Mouse (Mus musculus) adrenal gland, postnatal 0 days (tissue): Measurements from ENCODE around the gene Retsat. TPM values are rescaled to one million over a fixed set of nuclear protein-coding genes. Genes with fewer than 3 reads are reported as not detected.

Experiments
- polyA plus RNA-seq: library from polyadenylated mRNA; unstranded; fragments of >200 nt; fragmentation: Nextera tagmentation; extraction: Ambion mirVana; gene quantifications from 2 replicates; pipeline ENCODE4 v1.2.1, GENCODE M21; 2015

Gene Retsat
- polyA plus RNA-seq = 30.3 and 63.9 TPM in 2 replicates

DNA sequence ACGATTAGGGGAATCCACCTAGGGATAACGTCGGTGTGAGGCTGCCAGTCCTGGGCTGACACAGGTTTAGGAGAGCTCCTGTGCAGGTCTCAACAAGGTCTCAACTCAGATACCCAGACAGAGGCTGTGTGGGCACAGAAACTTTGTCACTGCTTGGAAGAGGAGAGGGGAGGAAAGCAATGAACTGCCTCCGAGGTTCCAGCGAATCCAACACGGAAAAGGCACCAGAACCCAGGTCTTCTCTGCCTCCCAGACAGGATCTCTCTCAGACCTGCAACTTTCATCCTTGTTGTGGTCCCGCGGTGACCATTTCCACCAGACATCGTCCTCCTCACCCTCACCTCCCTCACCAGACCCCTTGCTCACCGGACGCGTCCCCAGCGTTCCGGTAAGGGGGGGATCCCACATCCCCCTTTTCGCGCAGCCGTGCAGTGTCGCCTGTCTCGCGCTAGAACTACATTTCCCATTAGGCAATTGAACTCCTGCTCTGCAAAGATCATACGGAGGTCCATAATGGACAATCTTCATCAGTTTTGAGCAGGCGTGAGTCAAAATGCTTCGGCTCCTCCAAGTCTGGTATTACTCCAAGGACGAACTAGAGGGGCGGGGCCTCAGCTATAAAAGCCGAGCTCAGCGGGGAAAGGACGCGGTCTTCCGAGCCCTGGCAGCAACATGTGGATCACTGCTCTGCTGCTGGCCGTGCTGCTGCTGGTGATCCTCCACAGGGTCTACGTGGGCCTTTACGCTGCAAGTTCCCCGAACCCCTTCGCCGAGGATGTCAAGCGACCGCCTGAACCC is at the start of gene Retsat, which contains the start of gene Elmod3:
Retsat (plus strand) TSS at position 520 of the 798 bp plus-strand sequence.
Elmod3 (minus strand) TSS at position 458 of the 798 bp plus-strand sequence.

GRCm38 (mm10) chr6:72616643-72617288 is 18.5 kb downstream of the Retsat start, which contains the start of gene Tgoln1:
Gene Tgoln1 (minus strand): TSS chr6:72617000.

Other genes starting within 250 kb of the Retsat start
- 14.2 and 17.5 TPM in 2 replicates for gene Tmem150a, start 243.0 kb upstream of the Retsat start, polyA plus RNA-seq
- gene Rnf181, start 231.5 kb upstream of the Retsat start, polyA plus RNA-seq = 235 and 553 TPM in 2 replicates
- gene Vamp5, start 218.0 kb upstream of the Retsat start, polyA plus RNA-seq = 69.2 and 73.9 TPM in 2 replicates
- gene Vamp8, start 207.8 kb upstream of the Retsat start, polyA plus RNA-seq = 239 and 264 TPM in 2 replicates
- 13.8 and 27.7 TPM in 2 replicates for gene Ggcx, start 184.2 kb upstream of the Retsat start, polyA plus RNA-seq
- 168 and 223 TPM in 2 replicates for gene Mat2a, start 158.9 kb upstream of the Retsat start, polyA plus RNA-seq
- gene Sh2d6, start 76.8 kb upstream of the Retsat start, polyA plus RNA-seq = 0.40 and 0.41 TPM in 2 replicates
- gene Capg, start 54.1 kb upstream of the Retsat start, polyA plus RNA-seq = 136 and 161 TPM in 2 replicates
- gene Elmod3, start 62 bp upstream of the Retsat start, polyA plus RNA-seq = 11.5 and 21.9 TPM in 2 replicates
- gene Tgoln1, start 18.5 kb downstream of the Retsat start, polyA plus RNA-seq = 37.9 and 61.3 TPM in 2 replicates
- gene Tcf7l1, start 190.8 kb downstream of the Retsat start, polyA plus RNA-seq = 12.9 and 13.8 TPM in 2 replicates